Mouse (Mus musculus) CH12F3 (cell line): ENCODE results near the gene Pigq.

Experiments
- in situ Hi-C: fragments of 300-500 bp; cut with MboI; formaldehyde crosslinking; loops from 2 replicates; pipeline ENCODE4 v1.14.3; 2020; ENCODE audit warnings: low sequenced_read_pairs

Gene Pigq

GRCm38 (mm10) chr17:25925348-25925747 lies 19.4 kb downstream of the Pigq start:
- in situ Hi-C loops, result no loop called here

- in situ Hi-C loops, result no loop called here
These were observed 22.6 kb downstream of the Pigq start for GRCm38 (mm10) chr17:25922120-25922519.

GRCm38 (mm10) chr17:25919786-25920642 lies 24.7 kb downstream of the Pigq start:
- in situ Hi-C loops, result no loop called here

- in situ Hi-C loops, result no loop called here
These were observed 25.5 kb downstream of the Pigq start, which contains the start of gene Rab40c for GRCm38 (mm10) chr17:25919144-25919785. Gene Rab40c (minus strand): TSS chr17:25919727.

GRCm38 (mm10) chr17:25918037-25918750 lies 26.5 kb downstream of the Pigq start:
- in situ Hi-C loops, result no loop called here

- in situ Hi-C loops, result no loop called here
These were observed 27.6 kb downstream of the Pigq start for GRCm38 (mm10) chr17:25916931-25917647.

- in situ Hi-C loops, result no loop called here
These were observed 30.4 kb downstream of the Pigq start for GRCm38 (mm10) chr17:25914295-25914694.

GRCm38 (mm10) chr17:25913877-25914275 lies 30.9 kb downstream of the Pigq start:
- in situ Hi-C loops, result no loop called here

GRCm38 (mm10) chr17:25913186-25913876 lies 31.4 kb downstream of the Pigq start:
- in situ Hi-C loops, result no loop called here

- in situ Hi-C loops, result no loop called here
These were observed 32.9 kb downstream of the Pigq start for GRCm38 (mm10) chr17:25911816-25912215.

GRCm38 (mm10) chr17:25907640-25908039 lies 37.1 kb downstream of the Pigq start:
- in situ Hi-C loops, result no loop called here

GRCm38 (mm10) chr17:25903061-25903460 lies 41.7 kb downstream of the Pigq start:
- in situ Hi-C loops, result no loop called here

- in situ Hi-C loops, result no loop called here
These were observed 44.5 kb downstream of the Pigq start for GRCm38 (mm10) chr17:25900193-25900592.

GRCm38 (mm10) chr17:25895891-25896290 lies 48.8 kb downstream of the Pigq start:
- in situ Hi-C loops, result loop anchor here (10.0 to 25.0 kb wide), 2 partner anchors 116 to 199 kb away; partner anchors contain the start of genes Decr2 and Nme4

- in situ Hi-C loops, result loop anchor here (10.0 to 25.0 kb wide), 2 partner anchors 117 to 199 kb away; partner anchors contain the start of genes Decr2 and Nme4
These were observed 49.3 kb downstream of the Pigq start for GRCm38 (mm10) chr17:25895415-25895814.

- in situ Hi-C loops, result loop anchor here (10.0 to 25.0 kb wide), 2 partner anchors 118 to 201 kb away; partner anchors contain the start of genes Decr2 and Nme4
These were observed 50.6 kb downstream of the Pigq start for GRCm38 (mm10) chr17:25893975-25894617.

- in situ Hi-C loops, result loop anchor here (25.0 kb wide), 1 partner anchor 123 kb away; no protein-coding TSS in a partner anchor
These were observed 55.9 kb downstream of the Pigq start for GRCm38 (mm10) chr17:25888837-25889236.

GRCm38 (mm10) chr17:25887467-25887866 lies 57.3 kb downstream of the Pigq start:
- in situ Hi-C loops, result loop anchor here (25.0 kb wide), 1 partner anchor 125 kb away; no protein-coding TSS in a partner anchor

GRCm38 (mm10) chr17:25886806-25887205 lies 57.9 kb downstream of the Pigq start:
- in situ Hi-C loops, result loop anchor here (25.0 kb wide), 1 partner anchor 125 kb away; no protein-coding TSS in a partner anchor
